Mouse (Mus musculus) thymus, adult 18-20 months (tissue): ENCODE measurements around the gene Tal1.

ENCODE experiments used
- DNase-seq, 2 experiments: peaks; one replicate each; pipeline ENCODE4 v3.0.0; 2022; ENCODE audit warnings: mixed read lengths in 2 of 2

Tal1 gene

DNA sequence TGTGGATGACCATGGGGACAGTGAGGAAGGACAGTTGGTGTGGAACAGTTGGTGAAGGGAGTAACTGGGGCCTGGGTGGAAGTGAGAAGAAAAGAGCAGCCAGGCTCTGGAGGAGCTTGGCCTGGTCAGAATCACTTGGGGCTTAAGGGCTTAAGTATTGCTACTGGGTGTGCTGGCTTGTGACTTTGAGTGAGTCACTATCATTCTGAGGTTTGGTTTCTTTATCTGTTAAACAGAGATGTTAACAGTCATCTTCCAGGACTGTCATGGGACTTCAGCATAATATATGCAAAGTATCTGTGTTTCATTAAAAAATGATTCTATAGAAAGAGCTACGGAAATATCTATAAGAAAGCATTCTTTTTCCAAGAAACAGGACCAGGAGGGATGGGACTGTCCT, 18.6 kb downstream of the Tal1 start:
- no peak for DNase-seq

DNA sequence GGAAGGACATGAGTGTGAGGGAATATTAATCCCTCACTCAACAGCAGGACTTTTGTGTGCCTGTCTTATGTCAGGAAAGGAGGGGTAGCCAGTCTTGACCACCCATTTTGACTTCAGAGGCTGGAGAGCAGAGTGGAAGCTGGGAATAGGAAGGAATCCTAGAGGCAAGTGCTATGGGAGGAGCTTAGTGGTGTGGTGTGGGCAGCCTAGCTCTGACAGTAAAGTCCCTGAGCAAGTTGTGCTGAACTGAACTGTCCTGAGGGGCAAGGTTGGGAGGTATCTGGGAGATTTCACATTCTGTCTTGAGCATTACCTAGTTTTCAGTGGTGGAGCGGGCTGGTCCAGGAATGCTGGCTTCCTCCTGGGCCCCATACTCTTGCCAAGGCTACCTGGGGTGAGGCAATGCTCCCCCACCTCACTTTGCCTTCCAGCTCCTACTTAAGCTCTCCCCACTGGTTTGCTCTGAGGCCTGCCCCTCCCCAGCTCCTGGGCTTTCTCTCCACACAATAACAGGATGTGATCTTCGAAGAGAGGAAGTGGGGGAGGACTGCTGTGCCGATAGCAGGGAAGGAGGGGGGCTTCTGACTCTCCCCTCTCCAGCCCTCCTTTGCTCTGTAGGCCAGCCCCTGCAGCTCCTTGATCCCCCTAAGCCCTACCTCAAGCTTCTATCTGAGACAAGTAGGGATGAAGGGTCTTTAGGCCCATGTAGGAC, 19.1 kb downstream of the Tal1 start:
- DNase-seq, result peak; percentile 23 to 38

GRCm38 (mm10) chr4:115078892-115079820, 22.9 kb downstream of the Tal1 start:
- no peak for DNase-seq

DNA sequence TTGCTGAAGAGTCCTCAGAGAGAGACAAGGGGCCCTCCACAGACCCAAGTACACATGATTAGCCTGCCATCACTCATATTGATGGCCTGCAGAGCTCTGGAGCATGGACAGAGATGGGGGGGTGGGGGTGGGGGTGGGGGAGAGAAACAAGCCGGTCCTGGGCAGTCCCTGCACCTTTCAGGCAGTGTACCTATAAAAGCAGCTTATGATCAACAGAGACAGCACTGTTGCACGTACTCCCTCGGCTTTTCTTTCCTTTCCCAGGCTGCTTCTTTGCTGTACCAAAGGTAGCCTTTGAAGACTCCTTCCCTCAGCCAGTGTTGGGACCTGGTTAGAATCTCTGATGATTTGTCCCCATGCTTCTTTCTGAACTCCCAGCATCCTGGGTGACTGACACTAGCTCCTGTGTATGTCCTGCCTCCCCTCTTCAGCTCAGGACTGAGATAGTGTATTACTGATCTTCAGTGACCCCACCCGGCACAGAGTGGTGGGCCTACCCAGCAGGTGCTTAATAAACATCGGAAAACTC, 23.7 kb downstream of the Tal1 start:
- DNase-seq, result no peak

DNA sequence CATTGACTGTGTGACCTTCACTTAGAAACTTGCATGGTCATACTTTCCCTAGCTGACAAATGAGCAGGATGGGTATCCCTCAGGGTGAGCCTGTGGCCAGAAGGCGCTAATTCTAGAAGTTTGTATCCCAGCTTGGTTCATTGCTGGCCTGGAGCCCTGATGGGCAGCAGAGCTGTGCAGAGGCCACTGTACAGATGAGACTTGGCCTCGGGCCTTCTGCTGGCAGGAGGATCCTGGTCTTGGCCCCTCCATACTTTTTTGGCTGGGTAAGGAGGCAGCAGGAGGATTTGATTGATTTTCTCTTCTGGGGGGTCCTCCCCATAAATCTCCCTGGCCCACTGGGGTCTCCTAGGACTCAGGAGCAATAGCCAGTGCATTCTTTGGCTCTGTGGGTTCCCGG, 26.8 kb downstream of the Tal1 start:
- no peak for DNase-seq

DNA sequence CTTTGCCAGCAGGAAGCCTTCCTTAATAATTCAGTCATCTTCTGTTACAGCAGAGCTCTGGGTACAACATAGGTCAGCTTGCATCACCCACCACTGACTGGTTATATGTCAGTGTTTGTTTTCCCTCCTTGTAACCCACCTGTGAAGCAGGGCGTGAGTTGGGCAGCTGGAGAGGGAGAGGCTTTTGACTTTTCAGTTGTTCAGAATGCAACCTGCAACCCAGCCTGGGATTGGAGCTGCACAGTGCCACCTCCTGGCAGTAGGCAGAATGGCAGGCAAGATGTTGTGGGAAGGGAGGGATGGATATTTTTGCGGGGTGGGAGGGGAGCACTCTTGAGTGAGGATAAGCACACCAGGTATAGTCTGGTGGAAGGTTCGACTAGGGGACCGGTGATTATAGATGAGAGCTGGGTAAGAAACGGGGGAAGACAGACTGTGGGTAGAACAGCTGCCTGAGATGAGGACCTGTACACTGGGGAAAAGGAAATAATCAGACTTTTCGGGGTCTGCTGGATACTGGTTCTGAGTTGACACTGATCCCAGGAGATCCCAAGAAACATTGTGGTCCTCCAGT, 29.4 kb downstream of the Tal1 start:
- no peak for DNase-seq

DNA sequence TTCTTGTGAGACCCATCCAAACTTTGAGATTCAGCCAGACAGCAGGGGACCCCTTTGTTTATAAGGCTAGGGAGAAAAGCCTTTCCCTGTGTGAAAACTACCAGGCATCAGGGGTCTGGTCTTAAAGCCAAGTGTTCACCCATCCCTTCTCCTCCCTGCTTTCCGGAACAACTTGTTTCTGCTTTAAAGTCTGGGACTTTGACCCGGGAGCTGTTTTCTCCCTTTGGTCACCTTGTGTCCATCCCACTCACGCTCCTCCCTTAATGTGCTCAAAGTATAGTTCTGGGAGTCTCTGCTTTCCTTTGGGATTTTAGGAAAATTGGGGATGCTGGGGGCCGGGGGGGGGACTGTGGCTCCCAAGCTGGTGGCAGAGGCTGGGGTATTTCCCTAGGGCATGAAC, 30.0 kb downstream of the Tal1 start:
- DNase-seq, result no peak

DNA sequence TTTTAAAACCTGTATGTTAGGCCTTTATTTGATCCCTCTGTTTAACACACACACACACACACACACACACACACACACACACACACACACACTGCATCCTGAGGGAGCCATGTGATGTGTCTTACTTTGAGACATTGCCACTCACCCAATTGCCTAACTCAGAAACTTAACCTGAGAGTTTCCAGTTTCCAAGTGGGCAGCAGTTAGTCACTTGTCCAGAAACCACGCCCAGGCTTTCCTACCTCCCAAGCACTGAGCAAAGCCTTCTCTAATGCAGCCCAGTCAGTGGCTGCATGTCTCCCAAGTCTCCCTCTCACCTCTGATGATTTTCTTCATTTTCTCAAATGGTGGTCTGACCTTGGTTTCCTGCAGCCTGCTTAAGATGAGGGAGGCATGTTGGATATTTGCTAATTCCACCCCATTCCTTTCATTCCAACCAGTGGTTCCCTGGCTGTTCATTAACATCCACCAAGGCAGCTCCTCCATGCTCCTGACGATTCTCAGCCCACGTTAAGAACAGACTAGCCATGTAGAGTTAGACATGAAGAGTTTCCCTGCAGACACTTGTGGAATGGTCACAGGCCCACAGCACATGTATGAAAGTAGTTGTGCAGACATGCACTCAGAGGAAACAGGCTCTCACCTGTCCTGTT, 30.7 kb downstream of the Tal1 start:
- no peak for DNase-seq

DNA sequence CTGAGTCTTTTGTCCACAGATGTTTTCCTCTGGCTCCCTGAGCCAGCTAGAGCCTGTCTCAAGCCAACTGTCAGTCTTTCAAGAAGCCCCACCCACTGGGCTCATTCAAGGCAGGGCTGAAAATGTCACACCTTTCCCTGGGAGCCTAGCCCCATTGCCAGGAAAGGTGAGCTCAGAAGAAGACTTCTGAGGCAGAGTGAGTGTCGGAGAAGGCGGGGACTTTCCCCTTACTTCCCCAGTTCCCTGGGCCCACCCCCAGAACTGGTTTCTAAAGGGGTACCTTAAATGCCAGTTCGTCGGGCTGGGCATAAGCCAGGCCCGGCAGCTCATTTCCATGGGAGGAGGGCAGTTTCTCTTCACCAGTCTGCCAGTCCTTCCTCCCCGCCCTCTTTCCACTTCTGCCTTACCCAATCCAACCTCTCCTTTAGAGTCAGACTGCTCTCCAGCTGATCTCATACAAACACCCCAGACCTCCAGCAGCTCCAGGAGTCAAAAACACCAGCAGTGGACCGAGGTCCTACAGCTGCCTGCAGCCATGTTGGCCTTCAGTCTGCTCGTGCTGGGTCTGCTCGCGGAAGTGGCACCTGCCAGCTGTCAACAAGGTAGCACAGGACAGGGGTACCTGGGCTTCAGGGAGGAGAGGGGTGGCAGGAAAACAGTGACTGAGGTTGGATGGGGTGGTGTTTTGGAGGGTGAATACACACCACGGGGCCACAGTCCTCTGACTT, 32.5 kb downstream of the Tal1 start, which contains the start of gene Pdzk1ip1:
Gene Pdzk1ip1 (plus strand): TSS at position 98 of the 728 bp plus-strand sequence.
- no peak for DNase-seq

DNA sequence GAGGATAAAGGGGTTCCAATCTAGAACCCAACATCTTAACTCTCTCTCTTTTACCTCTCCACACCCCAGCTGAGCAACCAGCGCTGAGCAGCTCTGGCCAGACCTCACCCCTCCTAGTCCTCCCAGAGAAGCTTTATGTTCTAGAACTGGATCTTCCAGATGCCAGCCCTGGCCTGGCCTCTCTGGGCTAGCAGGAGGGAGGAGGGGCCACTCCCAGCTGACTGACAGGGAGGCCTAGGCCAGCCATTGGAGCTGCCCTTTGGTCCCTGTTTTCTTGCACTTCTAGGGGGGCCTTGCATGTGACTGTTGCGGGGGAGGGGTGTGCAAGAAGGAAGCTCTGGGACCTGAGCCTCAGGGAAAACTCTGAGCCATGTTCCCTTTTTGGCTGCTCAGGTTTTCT, 34.4 kb downstream of the Tal1 start:
- no peak for DNase-seq

DNA sequence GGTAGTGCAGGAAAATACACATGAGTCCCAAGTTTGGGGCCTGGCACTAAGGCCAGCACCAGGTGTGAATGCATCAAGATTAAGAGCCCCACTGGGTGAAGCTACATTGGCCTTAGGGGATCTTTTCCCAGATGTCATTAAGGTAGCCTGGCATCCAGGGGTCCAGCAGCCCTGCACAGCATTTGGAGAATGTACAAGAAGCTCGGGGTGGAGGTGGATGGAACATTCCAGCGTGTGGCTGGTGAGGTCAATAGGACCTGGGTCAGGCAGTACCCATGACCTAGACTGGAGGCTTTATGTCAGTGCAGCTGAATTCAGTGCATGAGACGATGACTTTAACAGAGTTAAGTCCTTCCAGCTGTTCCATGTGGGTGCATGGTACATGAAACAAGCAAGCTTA, 35.6 kb downstream of the Tal1 start:
- no peak for DNase-seq

DNA sequence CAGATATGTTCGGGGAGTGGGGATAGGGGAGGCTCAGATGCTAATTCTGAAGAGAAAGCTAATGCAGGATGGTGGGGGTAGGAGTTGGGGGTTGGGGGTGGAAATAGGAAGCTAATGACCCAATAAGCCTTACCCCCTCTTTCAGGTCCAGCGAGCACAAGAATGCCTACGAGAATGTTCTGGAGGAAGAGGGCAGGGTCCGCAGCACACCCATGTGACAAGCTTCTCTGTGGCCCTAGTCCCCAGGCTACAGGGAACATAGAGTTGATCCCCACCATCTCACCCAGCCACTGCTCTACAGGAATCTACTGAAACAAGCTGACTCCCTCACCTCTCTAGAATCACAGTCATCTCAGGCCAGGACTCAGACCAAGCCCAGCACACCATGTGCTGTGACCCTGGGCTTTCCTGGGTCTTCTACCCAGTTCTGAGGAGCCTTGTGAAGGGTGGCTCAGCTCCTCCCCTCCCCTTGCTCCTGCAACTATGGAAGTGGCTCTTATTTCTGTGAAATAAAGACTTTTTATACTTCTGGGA, 37.2 kb downstream of the Tal1 start:
- DNase-seq, result no peak

DNA sequence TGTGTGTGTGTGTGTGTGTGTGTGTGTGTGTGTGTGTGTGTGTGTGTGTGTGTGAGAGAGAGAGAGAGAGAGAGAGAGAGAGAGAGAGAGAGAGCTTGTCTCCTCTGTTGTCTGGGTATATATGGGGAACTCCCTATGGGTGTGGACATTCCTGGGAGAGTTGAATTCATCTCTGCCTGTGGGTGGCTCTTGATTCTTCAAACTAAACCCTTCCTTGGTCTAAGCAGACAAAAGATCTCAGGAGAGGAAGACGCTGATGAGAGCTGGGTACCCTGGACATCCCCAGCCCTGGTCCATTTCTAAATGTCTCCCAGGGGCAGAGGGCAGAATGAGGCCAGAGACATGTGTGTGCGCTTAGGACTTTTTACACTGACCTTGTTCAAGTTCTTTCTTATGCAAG, 37.8 kb downstream of the Tal1 start:
- no peak for DNase-seq

DNA sequence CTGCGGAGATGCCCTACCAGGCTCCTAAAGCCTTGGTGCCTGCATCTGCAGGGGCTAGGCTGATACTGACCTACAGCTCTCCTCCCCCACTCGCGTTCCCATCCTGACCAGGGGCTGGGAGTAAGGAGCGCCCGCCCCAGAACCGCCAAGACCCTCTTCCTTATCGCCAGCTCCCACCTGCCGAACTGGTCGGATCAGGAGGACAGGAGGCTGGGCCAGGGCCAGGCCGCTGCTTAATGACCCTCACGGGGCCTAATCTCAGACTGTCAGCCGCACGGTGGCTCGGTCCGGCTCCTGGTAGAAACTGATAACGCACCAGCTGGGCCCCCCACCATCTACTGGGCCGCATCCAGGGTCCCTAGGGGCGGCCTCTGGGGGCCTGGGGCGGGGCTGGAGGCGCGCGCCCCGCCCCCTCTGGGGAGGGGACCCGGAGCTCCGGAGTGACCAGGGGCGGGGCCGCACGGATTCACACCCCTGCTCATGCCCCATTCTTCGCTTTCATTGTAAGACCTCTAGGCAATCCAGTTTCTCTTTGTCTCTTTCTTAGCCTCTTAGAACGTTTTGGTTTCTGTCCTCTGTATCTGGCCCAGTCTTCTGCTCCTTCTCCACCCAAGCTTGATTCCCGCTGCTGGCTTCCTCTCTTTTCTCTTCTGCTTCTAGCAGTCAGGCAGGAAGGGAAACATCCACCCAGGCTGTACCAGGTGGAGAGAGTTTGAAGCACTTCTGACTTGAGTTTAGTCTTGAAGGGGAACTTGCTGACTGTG, 39.6 kb downstream of the Tal1 start:
- no peak for DNase-seq

DNA sequence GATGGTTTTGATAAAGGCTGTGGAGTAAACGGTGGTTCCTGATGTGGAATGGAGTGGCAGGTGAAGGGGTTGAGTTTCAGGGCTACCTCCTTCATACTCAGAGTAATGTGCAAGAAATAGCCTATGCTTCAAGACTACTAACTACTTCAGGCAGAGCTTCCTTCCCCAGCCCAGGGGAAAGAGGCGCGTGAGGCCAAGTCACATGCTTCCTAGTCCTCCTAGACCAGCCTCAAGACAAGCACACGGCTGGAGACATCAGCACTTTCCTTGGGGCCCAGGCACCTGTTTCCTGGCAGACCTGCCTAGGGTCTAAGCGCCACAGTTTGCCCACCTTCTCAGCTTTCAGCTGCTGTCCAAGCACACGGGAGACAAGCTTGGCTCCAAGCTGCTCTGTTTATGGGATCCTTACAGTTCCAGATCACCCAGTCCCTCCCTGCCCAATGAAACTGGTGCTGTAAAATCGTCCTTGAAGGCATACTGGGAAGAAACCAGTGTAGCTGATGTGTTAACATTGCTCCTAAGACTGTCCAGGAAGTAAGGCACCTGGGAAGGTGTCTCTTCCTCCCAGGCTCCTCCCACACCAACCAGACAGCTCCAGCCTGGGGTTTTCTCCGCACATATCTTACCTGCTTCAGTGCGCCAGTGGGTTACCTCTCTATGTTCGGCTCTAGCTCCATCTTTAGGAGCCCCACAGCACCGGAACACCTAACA, 40.4 kb downstream of the Tal1 start:
- DNase-seq, result no peak

DNA sequence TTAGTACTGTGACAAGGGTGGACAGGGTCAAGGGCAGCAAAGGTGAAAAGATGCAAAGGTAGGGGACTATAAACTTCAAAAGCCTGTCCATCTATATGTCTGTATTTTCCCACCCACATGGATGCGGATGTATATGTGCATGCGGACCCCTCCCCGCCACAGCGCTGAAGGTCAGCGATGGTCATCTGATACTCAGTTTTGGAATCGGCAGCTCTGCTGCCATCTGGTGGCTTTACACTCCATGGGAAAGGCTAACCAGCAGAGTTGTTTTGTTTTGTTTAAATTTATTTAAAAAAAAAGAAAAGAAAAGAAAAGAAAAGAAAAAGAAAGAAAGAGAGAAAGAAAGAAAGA, 40.9 kb downstream of the Tal1 start:
- no peak for DNase-seq

GRCm38 (mm10) chr4:115101682-115102081, 45.5 kb downstream of the Tal1 start:
- DNase-seq, result no peak

DNA sequence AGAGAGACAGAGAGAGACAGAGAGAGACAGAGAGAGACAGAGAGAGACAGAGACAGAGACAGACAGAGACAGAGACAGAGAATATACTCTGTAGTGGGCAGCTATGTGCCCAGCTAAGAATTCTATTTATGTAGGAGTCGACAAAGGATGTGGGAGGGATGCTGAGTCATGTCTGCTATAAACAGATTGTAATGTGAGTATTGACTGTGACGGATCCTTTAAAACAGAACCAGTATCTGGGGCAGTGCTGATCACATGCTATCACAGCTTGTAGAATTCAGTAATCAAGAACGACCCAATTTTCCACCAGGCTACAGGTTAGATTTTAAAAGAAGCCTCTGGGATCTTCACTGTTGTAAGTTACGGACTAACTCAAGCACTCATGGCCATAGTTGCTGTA, 47.3 kb downstream of the Tal1 start:
- no peak for DNase-seq

- no peak for DNase-seq
Measured at GRCm38 (mm10) chr4:115111167-115111566, 54.9 kb downstream of the Tal1 start.

DNA sequence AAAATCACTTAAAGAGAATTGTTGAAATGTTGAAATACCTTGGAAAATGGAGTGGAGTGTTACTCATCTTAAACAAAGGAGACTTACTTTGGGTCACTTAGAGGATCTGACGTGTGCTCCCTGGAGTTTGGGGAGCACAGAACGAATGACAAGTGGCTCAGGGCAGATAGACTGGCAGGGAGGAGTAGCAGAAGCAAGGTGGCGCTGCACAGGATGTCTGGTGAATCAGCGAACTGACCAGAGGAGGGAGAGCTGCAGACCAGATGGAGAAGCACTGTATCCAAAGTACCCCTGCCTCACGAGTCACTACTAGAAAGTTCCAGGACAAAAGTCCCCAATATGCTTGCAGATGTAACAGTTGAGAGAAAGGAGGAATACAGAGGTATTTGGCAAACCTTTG, 57.0 kb downstream of the Tal1 start:
- DNase-seq, result no peak

DNA sequence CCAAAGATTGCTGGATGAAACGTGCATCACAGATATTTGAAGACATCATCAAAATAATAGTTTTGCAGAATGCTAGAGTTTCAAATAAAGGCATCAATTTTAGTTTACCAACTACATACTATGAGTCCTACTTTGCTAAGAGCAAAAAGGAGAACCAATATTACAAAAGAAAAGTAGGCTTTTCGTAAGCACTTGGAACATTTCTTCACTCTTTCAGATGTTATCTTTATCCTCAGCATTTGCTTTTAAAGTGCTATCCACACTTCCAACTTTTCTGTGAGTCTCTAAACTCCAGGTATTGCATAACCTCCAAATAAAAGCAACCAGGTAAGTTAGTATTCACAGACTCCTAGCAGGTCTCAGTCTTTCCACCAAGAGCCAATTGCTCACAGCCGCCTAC, 63.4 kb downstream of the Tal1 start:
- no peak for DNase-seq
